Mouse (Mus musculus): ENCODE data around the gene Spred2.

Spred2 gene

GRCm38 (mm10) chr11:19923888-19924756 lies at the start of gene Spred2:
Gene Spred2, plus strand, starts transcription at chr11:19924375.
- peak; percentile 86 for DNase-seq

GRCm38 (mm10) chr11:19875551-19875950 lies 48.6 kb upstream of the Spred2 start:
- DNase-seq, result no peak

- no peak for DNase-seq
These were observed 48.2 kb upstream of the Spred2 start for GRCm38 (mm10) chr11:19875964-19876363.

- no peak for DNase-seq
These were observed 46.8 kb upstream of the Spred2 start for GRCm38 (mm10) chr11:19877239-19877915.

- DNase-seq, result no peak
These were observed 42.8 kb upstream of the Spred2 start for GRCm38 (mm10) chr11:19881342-19881741.

- DNase-seq, result peak; percentile 7
These were observed 33.3 kb upstream of the Spred2 start for GRCm38 (mm10) chr11:19890700-19891406.

GRCm38 (mm10) chr11:19893233-19893632 lies 30.9 kb upstream of the Spred2 start:
- DNase-seq, result no peak

GRCm38 (mm10) chr11:19899621-19900020 lies 24.6 kb upstream of the Spred2 start:
- no peak for DNase-seq

GRCm38 (mm10) chr11:19900712-19901111 lies 23.5 kb upstream of the Spred2 start:
- DNase-seq, result no peak

GRCm38 (mm10) chr11:19911216-19911615 lies 13.0 kb upstream of the Spred2 start:
- DNase-seq, result no peak

GRCm38 (mm10) chr11:19912179-19912578 lies 12.0 kb upstream of the Spred2 start:
- DNase-seq, result no peak

- no peak for DNase-seq
These were observed 11.5 kb upstream of the Spred2 start for GRCm38 (mm10) chr11:19912661-19913060.

- DNase-seq, result no peak
These were observed 10.4 kb upstream of the Spred2 start for GRCm38 (mm10) chr11:19913761-19914160.

- no peak for DNase-seq
These were observed 6.6 kb upstream of the Spred2 start for GRCm38 (mm10) chr11:19917381-19918245.

- no peak for DNase-seq
These were observed 6.0 kb upstream of the Spred2 start for GRCm38 (mm10) chr11:19918246-19918540.

- DNase-seq, result no peak
These were observed 4.8 kb upstream of the Spred2 start for GRCm38 (mm10) chr11:19919460-19919784.

- DNase-seq, result peak; percentile 92
These were observed 4.1 kb upstream of the Spred2 start for GRCm38 (mm10) chr11:19919785-19920671.

- no peak for DNase-seq
These were observed 2.5 kb upstream of the Spred2 start for GRCm38 (mm10) chr11:19921723-19922122.

- DNase-seq, result no peak
These were observed 2.0 kb upstream of the Spred2 start for GRCm38 (mm10) chr11:19922208-19922607.

GRCm38 (mm10) chr11:19924757-19925148 lies 578 bp downstream of the Spred2 start:
- DNase-seq, result peak; percentile 79

GRCm38 (mm10) chr11:19925149-19925975 lies 1.2 kb downstream of the Spred2 start:
- DNase-seq, result peak; percentile 80
